Mouse (Mus musculus): ENCODE data around the gene Gmds. TPM values are rescaled to one million over a fixed set of nuclear protein-coding genes. Genes with fewer than 3 reads are reported as not detected.

Gmds gene
- total RNA-seq, 2 experiments from 2014 or later: 11.3 to 12.1 TPM

- intact Hi-C loops (cut with DNase I): no loop called here
- H3K4me3 ChIP-seq: no peak overlapping the region
Measured at GRCm38 (mm10) chr13:31780299-31780698, 558.2 kb downstream of the Gmds start.

DNA sequence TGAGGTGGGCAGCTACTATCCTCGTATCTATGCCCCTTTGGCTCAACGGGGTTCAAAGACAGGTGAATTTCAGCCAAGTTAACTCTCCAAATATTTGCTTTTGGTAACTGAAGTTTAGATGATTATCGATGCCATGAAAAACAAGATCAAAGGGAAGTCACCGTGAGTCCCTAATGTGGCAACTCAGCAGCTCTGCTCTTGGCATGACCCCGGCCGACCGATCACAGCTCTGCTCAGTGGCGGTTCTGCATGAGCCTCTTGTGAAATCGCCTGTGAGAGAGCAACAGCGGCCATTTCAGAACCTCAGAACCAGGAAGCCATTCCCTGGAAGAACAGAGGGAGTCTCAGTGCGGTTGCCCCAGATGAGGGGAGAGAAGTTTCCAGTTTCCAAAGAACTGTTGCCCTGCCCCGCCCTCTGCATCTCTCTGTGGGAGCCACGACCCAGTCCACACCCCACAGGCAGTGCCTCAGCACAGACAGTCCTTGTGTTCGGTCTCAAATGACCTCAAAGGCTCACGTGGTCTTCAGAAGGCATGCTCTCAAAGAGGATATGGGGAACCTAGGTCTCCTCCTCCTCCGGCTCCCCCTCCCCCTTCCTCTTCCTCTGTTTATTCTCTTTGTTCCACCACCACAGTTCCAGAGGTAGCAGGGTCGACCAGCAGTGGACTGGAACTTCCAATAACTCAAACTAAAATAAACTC is 559.1 kb downstream of the Gmds start:
- Histone ChIP-seq H3K27ac (no peak overlapping the region), H3K4me3 (no peak overlapping the region)
- intact Hi-C loops (cut with DNase I): no loop called here
- TF ChIP-seq CTCF (IDR thresholded peaks at IDR 0.05): no peak
- DNase-seq (ENCODE audit: extremely low spot score in 1 of 2, low spot score in 2 of 2): no peak

More at GRCm38 (mm10) chr13:31780299-31780698, 558.2 kb downstream of the Gmds start:
- no peak overlapping the region for H3K27ac ChIP-seq
- DNase-seq (ENCODE audit: extremely low spot score in 1 of 2, low spot score in 2 of 2): no peak
- TF ChIP-seq CTCF (IDR thresholded peaks at IDR 0.05): no peak

DNA sequence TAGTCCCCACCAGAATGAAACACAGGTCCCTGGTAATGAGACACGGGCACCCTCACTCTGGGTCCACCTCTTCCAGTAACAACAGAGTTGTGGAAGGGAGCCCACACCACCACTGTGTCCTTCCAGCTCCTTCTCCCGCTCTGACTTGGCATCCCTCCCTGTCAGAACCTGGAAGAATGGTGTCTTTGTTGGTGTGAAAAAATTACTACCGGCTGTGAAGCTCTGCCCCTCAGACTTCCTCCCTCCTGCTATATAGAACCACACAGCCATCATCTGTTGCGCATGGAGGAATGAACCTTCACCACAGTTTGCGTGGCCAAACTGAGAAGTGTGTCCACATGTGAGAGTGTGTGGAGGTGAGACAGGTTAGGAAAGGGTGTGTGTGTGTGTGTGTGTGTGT is 562.8 kb downstream of the Gmds start:
- DNase-seq (ENCODE audit: extremely low spot score in 1 of 2, low spot score in 2 of 2): no peak
- TF ChIP-seq CTCF (IDR thresholded peaks at IDR 0.05): no peak
- Histone ChIP-seq H3K4me3 (no peak overlapping the region), H3K27ac (no peak overlapping the region)
- intact Hi-C loops (cut with DNase I): no loop called here

DNA sequence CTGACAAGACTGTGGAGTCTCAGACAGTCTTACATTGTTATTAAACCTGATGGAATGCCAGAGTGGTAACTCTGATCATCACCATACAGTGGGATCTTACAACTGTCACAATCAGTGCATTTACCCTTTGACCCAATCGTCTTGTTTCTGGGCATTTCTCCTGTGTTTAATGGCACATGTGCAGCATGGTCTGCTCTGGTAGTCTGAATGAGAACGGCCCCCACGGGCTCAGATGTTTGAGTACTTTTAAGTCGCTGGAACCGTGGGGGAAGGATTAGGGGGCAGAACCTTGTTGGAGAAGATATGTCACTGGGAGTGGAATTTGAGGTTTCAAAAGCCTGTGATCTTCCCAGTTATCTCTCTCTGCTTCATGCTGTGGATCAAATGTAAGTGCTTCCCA is 565.7 kb downstream of the Gmds start:
- no peak overlapping the region for H3K27ac ChIP-seq
- intact Hi-C loops (cut with DNase I): no loop called here
- no peak for DNase-seq (ENCODE audit: extremely low spot score in 1 of 2, low spot score in 2 of 2)
- TF ChIP-seq CTCF (IDR thresholded peaks at IDR 0.05): no peak
- H3K4me3 ChIP-seq: no peak overlapping the region
